Mouse (Mus musculus) bone marrow macrophage, adult 2 months (primary cell): ENCODE results near the gene Nmnat2.

Experiments
- CTCF ChIP-seq: IDR thresholded peaks from 2 replicates; pipeline ENCODE4 v1.5.1; 2012; ENCODE audit warnings: low read depth, mild to moderate bottlenecking, low read length, moderate library complexity
- POLR2A ChIP-seq: IDR thresholded peaks from 2 replicates; pipeline ENCODE4 v1.6.1; 2012; ENCODE audit warnings: mild to moderate bottlenecking, low read depth, low read length, borderline replicate concordance

DNA sequence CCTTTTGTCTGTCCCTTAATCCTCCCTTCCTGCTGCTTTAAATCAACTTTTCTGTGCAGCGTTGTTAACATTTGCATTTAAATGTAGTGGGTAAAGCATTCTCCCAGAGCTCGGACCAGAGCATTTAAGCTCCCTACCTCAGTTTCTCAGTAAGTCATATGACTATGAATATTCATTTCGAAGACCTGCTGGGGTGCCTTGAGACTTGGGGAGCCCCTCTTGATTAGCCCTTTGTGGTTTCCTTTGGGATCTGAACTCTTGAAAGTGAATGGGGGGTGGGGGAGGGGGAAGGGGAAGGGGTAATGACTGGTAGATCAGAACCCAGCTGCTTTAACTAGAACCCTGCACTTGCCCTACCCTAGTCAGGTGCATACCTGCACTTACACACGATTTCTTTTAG, 19.1 kb downstream of the Nmnat2 start:
- no peak for TF ChIP-seq CTCF
- TF ChIP-seq POLR2A = no peak
